Mouse (Mus musculus): Measurements from ENCODE around the gene Spp2. TPM values are rescaled to one million over a fixed set of nuclear protein-coding genes. Genes with fewer than 3 reads are reported as not detected.

The Spp2 gene
- polyA plus RNA-seq, 1 experiment from 2014 or later: not detected

Other genes starting within 250 kb of the Spp2 start
- gene Ugt1a5, start 240.9 kb upstream of the Spp2 start, polyA plus RNA-seq (2014; fragmentation: Nextera tagmentation; extraction: Ambion mirVana): not detected in 2 replicates
- 0.20 TPM in 1 of 2 replicates, not detected in the other for gene Ugt1a2, start 206.4 kb upstream of the Spp2 start, polyA plus RNA-seq (2014; fragmentation: Nextera tagmentation; extraction: Ambion mirVana)
- gene Dnajb3, start 201.2 kb upstream of the Spp2 start, polyA plus RNA-seq (2014; fragmentation: Nextera tagmentation; extraction: Ambion mirVana): 11.5 and 12.5 TPM in 2 replicates
- not detected in 2 replicates for gene Ugt1a1, start 195.0 kb upstream of the Spp2 start, polyA plus RNA-seq (2014; fragmentation: Nextera tagmentation; extraction: Ambion mirVana)
- 2.5 and 3.0 TPM in 2 replicates for gene Mroh2a, start 180.0 kb upstream of the Spp2 start, polyA plus RNA-seq (2014; fragmentation: Nextera tagmentation; extraction: Ambion mirVana)
- gene Hjurp, start 129.3 kb upstream of the Spp2 start, polyA plus RNA-seq (2014; fragmentation: Nextera tagmentation; extraction: Ambion mirVana): 221 and 223 TPM in 2 replicates
- gene Trpm8, start 129.3 kb upstream of the Spp2 start, polyA plus RNA-seq (2014; fragmentation: Nextera tagmentation; extraction: Ambion mirVana): not detected in 2 replicates
- not detected in 2 replicates for gene Glrp1, start 103.1 kb downstream of the Spp2 start, polyA plus RNA-seq (2014; fragmentation: Nextera tagmentation; extraction: Ambion mirVana)

Data from forebrain, embryonic 11.5 days (tissue).